2 mouse cellular contexts compared by ENCODE assay signal in genomic region chr11:51593368-51593767, GRCm38 (mm10).
TF ChIP-seq lines count a peak whose summit lies in the region.

No protein-coding gene starts in this region.

TF ChIP-seq in CH12.LX, 34 proteins besides CTCF, POLR2A, EP300 and RAD21:
- TF ChIP-seq MAX (IDR thresholded peaks at IDR 0.05; ENCODE audit: low read length) (no peak), ZMIZ1 (IDR thresholded peaks at IDR 0.05; ENCODE audit: low read depth, low read length) (peak; percentile 6; the same call in 1 of the 2 replicates)

TF ChIP-seq in MEL, 35 proteins besides CTCF, POLR2A, EP300 and RAD21:
- no peak for TF ChIP-seq USF1 (IDR thresholded peaks at IDR 0.05; ENCODE audit: low read depth, low read length)
- no peak for TF ChIP-seq KAT2A (conservative IDR thresholded peaks at IDR 0.05; ENCODE audit: low read depth, low read length)
- TF ChIP-seq E2F4 (IDR thresholded peaks at IDR 0.05; ENCODE audit: borderline replicate concordance, low read depth, low read length) = no peak
- no peak for TF ChIP-seq MAFK (IDR thresholded peaks at IDR 0.05; ENCODE audit: borderline replicate concordance, low read depth, low read length)
- peak; percentile 53; the same call in 1 of the 2 replicates for TF ChIP-seq ZMIZ1 (IDR thresholded peaks at IDR 0.05; ENCODE audit: low read depth, low read length)
- TF ChIP-seq NRF1 (IDR thresholded peaks at IDR 0.05; ENCODE audit: insufficient read depth, low read depth, low read length, poor library complexity, severe bottlenecking) = no peak
- 0 out of 2 replicates have a peak, but pooled peaks have one; percentile 7 for TF ChIP-seq POLR2AphosphoS2 (IDR thresholded peaks at IDR 0.05; ENCODE audit: low read length)
- no peak for TF ChIP-seq MXI1 (IDR thresholded peaks at IDR 0.05; ENCODE audit: low read depth, low read length)
- no peak for TF ChIP-seq NELFE (IDR thresholded peaks at IDR 0.05; ENCODE audit: low read depth, low read length)
- TF ChIP-seq ZKSCAN1 (IDR thresholded peaks at IDR 0.05; ENCODE audit: low read depth, low read length) = no peak
- TF ChIP-seq SMC3 (IDR thresholded peaks at IDR 0.05; ENCODE audit: low read depth, low read length) = 0 out of 2 replicates have a peak, but pooled peaks have one; percentile 18
- no peak for TF ChIP-seq ZNF384 (IDR thresholded peaks at IDR 0.05; ENCODE audit: low read depth, low read length)
